Mouse (Mus musculus) stomach, postnatal 0 days (tissue): Measurements from ENCODE around the gene Tas1r1.

Source experiments
- CTCF ChIP-seq: IDR thresholded peaks from 2 replicates; pipeline ENCODE4 v1.5.1; 2016; ENCODE audit warnings: antibody characterized with exemption, low read depth, mild to moderate bottlenecking, moderate library complexity
- EP300 ChIP-seq: optimal IDR thresholded peaks from 2 replicates; pipeline ENCODE3; 2016; ENCODE audit warnings: antibody characterized with exemption

DNA sequence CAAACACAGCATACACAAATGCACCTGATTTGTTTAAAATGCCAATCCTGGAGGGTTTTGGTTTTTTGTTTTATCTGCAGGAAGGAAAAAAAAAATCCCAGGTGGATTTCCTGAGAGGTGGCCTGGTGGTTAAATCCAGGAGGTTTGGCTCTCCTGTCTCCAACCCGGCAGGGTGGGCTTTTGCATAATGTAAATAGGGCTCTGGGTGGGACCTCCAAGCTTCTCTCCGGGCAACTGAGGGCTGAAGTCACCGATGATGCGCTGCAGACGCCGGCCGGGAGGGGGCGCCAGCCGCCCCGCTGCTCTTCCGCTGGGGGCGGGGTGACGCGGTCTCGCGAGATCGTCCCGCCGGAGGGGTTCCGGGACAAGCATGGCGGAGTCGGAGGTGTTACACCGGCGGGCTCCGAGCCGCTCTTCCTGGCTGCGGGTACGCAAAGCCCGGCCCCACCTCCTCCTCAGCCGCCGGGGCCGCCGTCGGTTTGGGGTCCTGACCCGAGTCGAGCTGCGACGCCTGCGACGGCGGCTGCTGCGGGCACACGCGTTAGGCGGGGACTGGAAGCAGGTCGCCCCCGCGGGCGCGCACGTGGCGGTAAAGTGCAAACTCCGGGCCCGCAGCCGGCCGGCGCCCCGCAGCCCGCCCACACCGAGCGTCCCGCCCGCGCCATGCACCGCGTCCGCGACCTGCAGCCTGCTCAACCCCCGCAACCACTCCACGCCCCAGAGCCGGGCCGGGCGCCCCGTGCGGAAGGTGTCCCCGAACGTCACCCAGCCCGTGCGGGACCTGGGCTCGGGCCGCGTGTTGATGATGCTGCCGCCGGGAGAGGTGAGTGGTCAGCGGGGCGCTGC, 840 bp upstream of the Tas1r1 start, which contains the start of gene Nol9:
- peak; percentile 99 for TF ChIP-seq CTCF
- peak; percentile 99 for TF ChIP-seq EP300
